Mouse (Mus musculus) naive thymus-derived CD4-positive, alpha-beta T cell, adult 5 months (primary cell): ENCODE data around the gene Nudt11. TPM values are rescaled to one million over a fixed set of nuclear protein-coding genes. Genes with fewer than 3 reads are reported as not detected.

Source experiments
- polyA plus RNA-seq: library from polyadenylated mRNA; unstranded; fragments of 100-300 nt; shearing (Covaris generic); gene quantifications from one replicate; pipeline ENCODE4 v1.2.1, GENCODE M21; 2017

The Nudt11 gene
- polyA plus RNA-seq: not detected

GRCm38 (mm10) chrX:6047066-6047935 lies at the start of gene Nudt11:
Gene Nudt11 (plus strand): TSS chrX:6047453.

GRCm38 (mm10) chrX:6082954-6083680 lies 35.9 kb downstream of the Nudt11 start, which contains the start of gene AU022751:
Gene AU022751 (minus strand): TSS chrX:6083419.

Other genes with a start within 250 kb of the Nudt11 start
- gene AU022751, start 36.0 kb downstream of the Nudt11 start, polyA plus RNA-seq: not detected
- not detected for gene Nudt10, start 125.6 kb downstream of the Nudt11 start, polyA plus RNA-seq